Mouse (Mus musculus): ENCODE data around the gene Castor2. TPM values are rescaled to one million over a fixed set of nuclear protein-coding genes. Genes with fewer than 3 reads are reported as not detected.
A peak's percentile ranks its signal among the peaks of the same experiment; 100 is the strongest.

Gene Castor2
- polyA plus RNA-seq, 1 experiment from 2014 or later, result 18.1 TPM

DNA sequence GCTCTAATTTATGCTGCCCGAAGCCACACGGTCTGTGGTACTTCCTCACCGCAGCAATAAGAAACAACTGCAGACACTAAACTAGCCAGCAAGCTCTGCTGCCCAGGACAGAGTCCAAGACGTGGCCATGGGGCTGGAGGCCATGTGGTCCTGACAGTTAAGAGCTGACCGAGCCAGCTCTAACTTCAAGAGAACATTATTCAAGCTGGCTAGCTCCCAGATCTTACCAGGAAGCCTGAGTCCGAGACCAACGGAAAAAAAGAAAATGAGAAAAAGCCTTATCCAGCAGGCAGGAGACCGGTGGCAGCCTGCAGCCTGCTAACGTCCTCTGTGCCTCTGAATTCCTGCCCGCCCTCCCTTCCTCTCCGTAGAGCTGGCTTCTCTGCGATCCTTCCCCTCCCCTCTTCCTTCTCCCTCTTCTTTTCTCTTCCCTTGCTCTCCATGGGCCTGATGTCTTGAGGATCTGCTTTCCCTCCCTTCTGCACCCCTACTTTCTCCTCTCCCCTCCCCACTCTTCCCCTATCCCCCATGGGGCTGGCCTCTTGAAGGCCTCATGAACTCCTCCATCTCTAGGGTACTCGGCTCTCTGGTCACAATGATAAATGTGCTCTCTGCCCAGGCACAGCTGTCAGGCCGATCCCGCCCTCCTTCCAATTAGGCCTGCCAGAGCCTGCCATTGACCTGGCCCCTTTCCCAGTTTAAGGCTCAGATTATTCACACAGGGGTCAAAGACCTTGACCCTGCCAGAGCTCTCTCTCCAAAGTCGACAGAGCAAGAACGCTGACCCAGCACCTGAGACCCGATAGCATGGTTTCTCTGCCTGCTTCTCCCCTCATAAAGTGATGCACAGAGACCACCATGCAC is 18.6 kb upstream of the Castor2 start:
- no peak overlapping the region for H3K4me3 ChIP-seq
- 31% methylated on average over 18 of the region's 18 CpGs for WGBS
- no peak overlapping the region for H3K9ac ChIP-seq
- H3K36me3 ChIP-seq, result no peaks in the 10 kb centered on the region
- H3K4me1 ChIP-seq, result peaks cover 8% of the 10 kb centered on the region
- no peaks in the 10 kb centered on the region for H3K27me3 ChIP-seq (replicated peaks)
- H3K27ac ChIP-seq, result no peak overlapping the region
- peaks cover 4% of the 10 kb centered on the region; the same call in 1 of the 2 replicates for H3K9me3 ChIP-seq
- no peak overlapping the region; the same call in 1 of the 2 replicates for H3K4me2 ChIP-seq (replicated peaks)
- no peak for ATAC-seq (ENCODE audit: low FRiP score, low read depth)

DNA sequence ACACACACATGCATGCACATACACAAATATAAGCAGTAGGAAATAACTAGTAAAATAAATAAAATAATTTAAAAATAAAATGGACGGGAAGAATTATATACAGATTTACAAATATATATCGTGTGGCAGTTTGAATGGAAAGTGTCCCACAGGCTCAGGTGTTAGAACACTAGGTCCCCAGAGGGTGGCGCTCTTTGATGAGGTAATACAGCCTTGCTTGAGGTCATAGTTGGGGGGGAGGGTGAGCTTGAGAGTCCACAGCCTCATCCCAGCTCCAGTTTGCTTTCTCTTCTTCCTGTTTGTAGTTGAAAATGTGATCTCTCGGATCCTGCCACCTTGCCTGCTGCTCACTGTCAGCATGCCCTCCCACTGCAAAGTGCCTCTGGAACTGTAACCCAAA is 14.3 kb upstream of the Castor2 start:
- Histone ChIP-seq H3K27me3 (replicated peaks) (no peaks in the 10 kb centered on the region), H3K27ac (no peak overlapping the region), H3K4me2 (replicated peaks) (no peak overlapping the region), H3K9me3 (no peaks in the 10 kb centered on the region), H3K4me1 (peaks cover 8% of the 10 kb centered on the region), H3K36me3 (no peaks in the 10 kb centered on the region), H3K4me3 (no peak overlapping the region), H3K9ac (no peak overlapping the region)
- no peak for ATAC-seq (ENCODE audit: low FRiP score, low read depth)
- 80% methylated on average over 4 of the region's 4 CpGs for WGBS

DNA sequence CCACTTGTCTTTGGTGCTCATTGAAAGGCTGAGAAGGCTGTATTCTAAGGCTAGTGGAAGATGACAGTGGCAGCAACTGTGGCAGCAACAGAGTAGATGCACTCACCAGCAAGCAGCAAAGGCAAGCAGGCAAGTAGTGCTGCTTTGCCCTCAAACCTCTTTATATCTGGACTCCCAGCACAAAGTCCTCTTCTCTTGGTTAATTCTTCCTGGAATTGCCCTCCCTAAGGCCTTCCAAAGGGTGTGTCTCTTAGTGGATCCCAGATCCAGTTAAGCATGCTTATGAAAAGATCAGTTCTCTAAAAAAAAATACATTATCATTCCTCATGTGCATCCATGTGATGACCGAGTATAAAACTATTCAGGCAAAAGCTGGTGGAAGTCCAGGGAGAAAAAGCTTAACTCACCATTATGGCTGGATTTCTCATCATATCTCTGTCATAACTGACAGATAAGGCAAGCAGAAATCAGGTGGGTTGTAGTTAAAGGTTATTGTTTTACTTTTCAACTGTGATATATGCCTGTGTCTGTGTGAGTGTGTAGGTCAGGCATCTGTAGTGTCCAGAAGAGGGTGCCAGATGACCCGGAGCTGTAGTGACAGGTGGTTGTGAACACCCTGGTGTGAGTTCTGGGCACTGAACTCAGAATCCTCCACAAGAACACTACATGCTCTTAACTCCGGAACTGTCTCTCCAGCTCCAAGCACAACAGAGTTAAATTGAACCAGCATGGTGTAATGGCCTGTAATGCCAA is 13.4 kb upstream of the Castor2 start:
- Histone ChIP-seq H3K27me3 (replicated peaks) (no peaks in the 10 kb centered on the region), H3K9ac (no peak overlapping the region), H3K27ac (no peak overlapping the region), H3K36me3 (no peaks in the 10 kb centered on the region), H3K4me3 (no peak overlapping the region), H3K4me1 (peaks cover 2% of the 10 kb centered on the region), H3K9me3 (no peaks in the 10 kb centered on the region), H3K4me2 (replicated peaks) (no peak overlapping the region)
- 93% methylated on average over 3 of the region's 3 CpGs for WGBS
- no peak for ATAC-seq (ENCODE audit: low FRiP score, low read depth)

DNA sequence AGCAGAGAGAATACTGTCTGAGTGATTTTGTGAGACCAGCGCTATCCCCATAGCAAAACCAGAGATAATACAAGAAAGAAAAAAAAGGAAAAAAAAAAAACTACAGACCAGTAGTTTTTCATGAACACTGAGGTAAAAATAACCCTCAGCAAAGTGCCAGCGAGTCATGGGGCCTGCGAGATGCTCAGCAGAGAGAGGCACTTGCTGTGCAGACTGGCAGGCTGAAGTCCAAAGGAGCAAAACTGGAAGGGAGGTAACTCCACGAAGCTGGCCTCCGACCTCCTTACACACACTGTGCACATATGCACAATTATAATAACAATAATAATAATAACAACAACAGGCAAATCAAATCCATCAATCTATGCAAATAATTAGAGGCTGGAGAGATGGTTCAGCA is 12.3 kb upstream of the Castor2 start:
- H3K4me3 ChIP-seq, result no peak overlapping the region

DNA sequence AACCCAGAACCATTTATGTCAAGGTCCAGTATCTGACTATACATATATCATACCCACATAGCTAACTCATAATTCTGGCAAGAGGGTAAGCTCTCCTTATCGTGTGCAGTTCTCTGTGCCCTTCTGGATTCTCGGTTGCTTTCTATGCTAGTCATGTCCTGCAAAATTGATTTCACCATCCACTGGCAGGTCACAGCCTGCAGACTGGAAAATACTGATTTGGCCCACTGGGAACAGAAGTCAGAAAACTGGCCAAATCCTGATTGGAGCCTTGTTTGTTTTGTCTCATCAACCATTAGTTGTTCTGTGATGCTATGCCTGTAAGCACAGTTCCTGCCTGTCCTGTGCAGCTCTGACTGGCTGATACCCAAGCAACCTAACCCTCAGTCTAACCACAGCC is 3.7 kb upstream of the Castor2 start:
- 89% methylated on average over 2 of the region's 2 CpGs for WGBS
- ATAC-seq (ENCODE audit: low FRiP score, low read depth), result no peak
- H3K9me3 ChIP-seq, result peaks cover 5% of the 10 kb centered on the region; the same call in 1 of the 2 replicates
- H3K36me3 ChIP-seq, result no peaks in the 10 kb centered on the region
- peaks cover 13% of the 10 kb centered on the region; the same call in 1 of the 2 replicates for H3K4me1 ChIP-seq
- no peaks in the 10 kb centered on the region for H3K27me3 ChIP-seq (replicated peaks)
- H3K27ac ChIP-seq, result no peak overlapping the region
- H3K4me3 ChIP-seq, result no peak overlapping the region
- H3K9ac ChIP-seq, result no peak overlapping the region
- no peak overlapping the region for H3K4me2 ChIP-seq (replicated peaks)

More for the DNA sequence above, 12.3 kb upstream of the Castor2 start:
- Histone ChIP-seq H3K9ac (no peak overlapping the region), H3K36me3 (no peaks in the 10 kb centered on the region), H3K4me2 (replicated peaks) (no peak overlapping the region), H3K4me1 (no peaks in the 10 kb centered on the region), H3K27ac (no peak overlapping the region), H3K27me3 (replicated peaks) (no peaks in the 10 kb centered on the region), H3K9me3 (peaks cover 5% of the 10 kb centered on the region; the same call in 1 of the 2 replicates)
- WGBS, result 80% methylated on average over 5 of the region's 5 CpGs
- ATAC-seq (ENCODE audit: low FRiP score, low read depth), result no peak

DNA sequence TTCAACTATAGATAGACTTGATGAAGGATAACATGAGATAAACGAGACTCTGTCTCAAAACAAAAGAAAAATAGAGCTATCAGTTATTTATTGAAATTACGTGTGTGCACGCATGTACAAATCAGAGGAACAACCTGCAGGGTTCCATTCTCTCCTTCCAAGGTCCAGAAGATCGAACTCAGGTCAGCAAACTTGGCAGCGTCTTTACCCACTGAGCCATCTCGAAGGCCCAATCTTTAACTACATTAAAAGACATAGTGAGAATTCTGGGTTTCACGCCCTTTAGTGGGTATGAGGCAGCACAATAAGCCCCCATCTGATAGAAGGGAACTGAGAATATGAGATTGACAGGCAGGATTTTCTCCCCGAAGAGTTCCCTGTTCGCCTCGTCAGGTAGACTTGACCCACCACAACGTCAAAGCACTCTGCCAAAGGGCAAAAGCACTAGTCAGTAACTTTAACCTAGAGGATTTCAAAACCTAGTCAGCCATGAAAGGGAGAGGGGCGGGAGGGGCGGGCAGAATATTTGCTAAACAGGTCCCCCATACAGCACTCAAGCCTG is 1.1 kb upstream of the Castor2 start:
- Histone ChIP-seq H3K9me3 (no peaks in the 10 kb centered on the region), H3K36me3 (no peaks in the 10 kb centered on the region), H3K9ac (peak overlapping the region; percentile 83), H3K27ac (no peak overlapping the region), H3K4me2 (replicated peaks) (peak overlapping the region; percentile 92), H3K27me3 (replicated peaks) (no peaks in the 10 kb centered on the region), H3K4me3 (peak overlapping the region; percentile 73), H3K4me1 (peaks cover 34% of the 10 kb centered on the region)
- 50% methylated on average over 13 of the region's 13 CpGs for WGBS
- no peak for ATAC-seq (ENCODE audit: low FRiP score, low read depth)

DNA sequence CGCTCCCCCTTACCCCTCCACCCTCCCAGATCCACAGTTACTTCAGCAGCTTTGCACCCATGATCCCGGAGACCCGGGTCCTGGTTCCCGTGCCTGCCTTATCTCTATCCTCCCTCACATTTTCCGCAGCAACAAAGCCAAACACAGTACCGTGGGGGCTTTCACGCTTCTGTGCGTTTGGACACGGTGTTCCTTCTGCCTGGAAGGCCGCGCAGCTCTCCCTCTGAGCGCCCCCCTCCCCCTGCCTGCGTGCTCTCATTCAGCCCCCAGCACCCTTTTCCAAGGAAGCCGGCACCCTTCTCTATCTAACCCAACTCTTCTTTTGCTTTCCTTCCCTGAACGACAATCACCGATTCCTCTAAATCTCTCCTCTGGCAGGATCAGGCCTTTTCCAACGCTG is 535 bp upstream of the Castor2 start:
- Histone ChIP-seq H3K27ac (no peak overlapping the region), H3K4me2 (replicated peaks) (peak overlapping the region; percentile 92), H3K9me3 (no peaks in the 10 kb centered on the region), H3K4me1 (peaks cover 34% of the 10 kb centered on the region), H3K36me3 (no peaks in the 10 kb centered on the region), H3K27me3 (replicated peaks) (no peaks in the 10 kb centered on the region), H3K9ac (peak overlapping the region; percentile 83), H3K4me3 (peak overlapping the region; percentile 73)
- ATAC-seq (ENCODE audit: low FRiP score, low read depth), result peak; percentile 70
- WGBS, result under 1% methylated on average over 17 of the region's 17 CpGs

DNA sequence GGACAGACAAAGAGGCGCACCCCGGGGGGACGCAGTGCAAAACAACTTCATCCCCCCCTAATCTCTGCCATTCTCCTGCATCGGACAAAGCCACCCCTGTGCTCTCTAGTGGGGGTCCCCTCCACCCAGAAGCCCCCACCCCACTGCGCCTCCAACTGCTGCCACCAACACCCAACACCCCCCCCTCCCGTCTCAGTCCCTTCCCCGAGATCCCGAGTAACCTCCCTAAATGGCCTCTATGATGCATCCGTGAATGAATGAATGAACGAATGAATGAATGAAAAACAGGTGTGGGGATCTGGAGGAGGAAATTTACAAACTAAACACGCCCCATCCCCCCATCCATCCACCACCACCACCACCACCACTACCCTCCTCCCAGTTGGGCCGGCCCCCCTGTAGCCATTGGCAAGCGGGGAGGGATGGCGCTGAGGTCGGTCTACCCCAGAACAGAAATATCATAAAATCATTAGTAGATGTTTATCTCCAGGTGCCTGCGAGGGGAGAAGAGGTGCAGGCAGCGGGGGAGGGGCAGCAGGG is 791 bp downstream of the Castor2 start:
- Histone ChIP-seq H3K36me3 (peaks cover under 1% of the 10 kb centered on the region), H3K9ac (peak overlapping the region; percentile 83), H3K4me3 (peak overlapping the region; percentile 73), H3K4me1 (peaks cover 34% of the 10 kb centered on the region), H3K4me2 (replicated peaks) (peak overlapping the region; percentile 92), H3K9me3 (no peaks in the 10 kb centered on the region), H3K27me3 (replicated peaks) (no peaks in the 10 kb centered on the region), H3K27ac (no peak overlapping the region)
- WGBS, result 1% methylated on average over 17 of the region's 17 CpGs
- ATAC-seq (ENCODE audit: low FRiP score, low read depth), result peak; percentile 45

DNA sequence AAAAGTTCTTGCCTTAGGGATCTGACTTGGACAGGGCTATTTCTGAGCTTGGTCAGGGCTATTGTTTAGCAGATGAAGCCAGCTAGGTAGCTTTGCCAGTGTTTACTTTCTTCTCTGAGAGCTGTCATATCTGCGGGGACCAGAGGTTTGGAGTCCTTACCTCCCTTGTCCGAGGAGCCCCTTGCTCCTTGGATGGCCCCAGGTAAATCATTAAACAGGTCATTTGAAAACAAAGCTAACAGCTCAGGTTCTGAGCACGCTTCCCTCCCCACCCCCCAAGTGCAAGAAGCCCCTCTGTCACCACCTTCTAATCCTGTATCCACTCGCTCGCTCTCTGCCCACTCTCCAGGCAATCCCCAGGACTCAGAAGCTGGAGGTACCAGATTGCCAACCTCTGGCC is 1.8 kb downstream of the Castor2 start:
- H3K9ac ChIP-seq, result 0 out of 2 replicates have a peak overlapping the region, but pooled peaks have one; percentile 21
- H3K36me3 ChIP-seq, result peaks cover 11% of the 10 kb centered on the region
- H3K4me1 ChIP-seq, result peaks cover 34% of the 10 kb centered on the region
- H3K27me3 ChIP-seq (replicated peaks), result no peaks in the 10 kb centered on the region
- 47% methylated on average over 5 of the region's 5 CpGs for WGBS
- peak overlapping the region; percentile 92 for H3K4me2 ChIP-seq (replicated peaks)
- H3K27ac ChIP-seq, result no peak overlapping the region
- H3K4me3 ChIP-seq, result peak overlapping the region; percentile 5; the same call in 1 of the 2 replicates
- H3K9me3 ChIP-seq, result no peaks in the 10 kb centered on the region
- ATAC-seq (ENCODE audit: low FRiP score, low read depth), result no peak

DNA sequence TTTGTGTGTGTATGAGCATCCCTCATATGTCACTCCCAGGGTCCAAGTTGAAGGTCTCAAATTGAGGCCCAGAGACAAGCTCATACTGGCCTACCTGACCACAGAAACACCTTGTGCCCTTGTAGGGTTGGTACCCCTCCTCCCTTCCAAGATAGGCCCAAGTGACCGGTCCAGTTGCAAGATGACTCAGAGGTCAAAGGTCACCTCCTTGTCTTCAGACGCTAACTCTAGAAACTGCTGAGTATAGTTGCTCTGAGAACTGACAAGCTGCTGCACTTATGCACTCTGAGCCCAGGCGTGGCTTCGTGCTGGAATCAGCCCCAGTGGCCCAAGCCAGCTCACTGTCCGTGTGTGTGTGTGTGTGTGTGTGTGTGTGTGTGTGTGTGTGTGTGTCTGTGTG is 2.4 kb downstream of the Castor2 start:
- H3K4me2 ChIP-seq (replicated peaks), result peak overlapping the region; percentile 92
- H3K27me3 ChIP-seq (replicated peaks), result no peaks in the 10 kb centered on the region
- peaks cover 11% of the 10 kb centered on the region for H3K36me3 ChIP-seq
- H3K27ac ChIP-seq, result no peak overlapping the region
- 30% methylated on average over 5 of the region's 5 CpGs for WGBS
- H3K9ac ChIP-seq, result no peak overlapping the region
- H3K4me3 ChIP-seq, result no peak overlapping the region; the same call in 1 of the 2 replicates
- no peaks in the 10 kb centered on the region for H3K9me3 ChIP-seq
- peaks cover 34% of the 10 kb centered on the region for H3K4me1 ChIP-seq
- no peak for ATAC-seq (ENCODE audit: low FRiP score, low read depth)

DNA sequence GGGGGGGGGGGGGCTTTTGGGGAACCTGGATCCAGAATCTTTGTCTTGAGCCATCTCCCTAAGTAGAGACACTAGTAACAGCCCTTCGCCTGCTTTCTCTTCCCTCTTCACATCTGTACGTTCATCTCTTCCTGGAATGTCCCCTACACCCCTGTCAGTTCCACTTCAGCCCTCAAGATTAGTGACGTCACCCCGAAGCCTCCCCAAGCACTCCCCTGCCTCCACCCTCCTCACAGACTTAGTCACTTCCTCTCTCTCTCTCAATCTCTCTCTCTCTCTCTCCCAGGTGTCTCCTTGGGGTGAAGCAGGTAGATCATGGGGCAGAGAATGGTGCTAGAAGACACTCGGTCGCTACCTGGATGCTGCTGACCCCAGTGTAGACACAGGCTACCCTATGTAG is 3.2 kb downstream of the Castor2 start:
- H3K27ac ChIP-seq, result no peak overlapping the region
- H3K27me3 ChIP-seq (replicated peaks), result no peaks in the 10 kb centered on the region
- H3K9ac ChIP-seq, result no peak overlapping the region
- no peak for ATAC-seq (ENCODE audit: low FRiP score, low read depth)
- 79% methylated on average over 6 of the region's 6 CpGs for WGBS
- H3K4me3 ChIP-seq, result no peak overlapping the region
- peaks cover 12% of the 10 kb centered on the region for H3K36me3 ChIP-seq
- peaks cover 34% of the 10 kb centered on the region for H3K4me1 ChIP-seq
- no peaks in the 10 kb centered on the region for H3K9me3 ChIP-seq
- H3K4me2 ChIP-seq (replicated peaks), result 0 out of 2 replicates have a peak overlapping the region, but pooled peaks have one; percentile 92

DNA sequence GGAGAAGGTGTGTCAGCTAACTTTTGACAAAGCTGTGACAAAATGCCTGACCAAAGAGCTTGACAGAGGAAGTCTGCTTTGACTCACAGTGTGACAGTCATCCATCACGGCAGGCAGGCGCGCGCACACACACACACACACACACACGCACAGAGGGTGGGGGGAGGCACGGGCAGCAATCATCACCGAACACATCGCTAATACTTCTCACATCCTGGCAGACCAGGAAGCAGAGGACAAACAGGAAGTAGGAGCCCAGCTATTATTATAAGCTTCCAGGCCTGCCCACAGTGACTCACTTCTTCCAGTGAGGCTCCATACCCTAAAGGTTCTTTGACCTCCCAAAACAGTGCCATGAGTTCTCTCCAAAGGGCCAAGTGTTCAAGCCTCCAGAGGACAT is 6.3 kb downstream of the Castor2 start:
- Histone ChIP-seq H3K27ac (no peak overlapping the region), H3K36me3 (peaks cover 28% of the 10 kb centered on the region), H3K4me2 (replicated peaks) (no peak overlapping the region), H3K4me3 (no peak overlapping the region), H3K9ac (no peak overlapping the region), H3K4me1 (peaks cover 20% of the 10 kb centered on the region), H3K9me3 (no peaks in the 10 kb centered on the region), H3K27me3 (replicated peaks) (no peaks in the 10 kb centered on the region)
- 94% methylated on average over 8 of the region's 8 CpGs for WGBS
- ATAC-seq (ENCODE audit: low FRiP score, low read depth), result no peak
